Mouse (Mus musculus): ENCODE measurements around the gene Abcb5. TPM values are rescaled to one million over a fixed set of nuclear protein-coding genes. Genes with fewer than 3 reads are reported as not detected.

Gene Abcb5
- not detected for polyA plus RNA-seq (2012; fragmentation: generic; extraction: Trizol)

DNA sequence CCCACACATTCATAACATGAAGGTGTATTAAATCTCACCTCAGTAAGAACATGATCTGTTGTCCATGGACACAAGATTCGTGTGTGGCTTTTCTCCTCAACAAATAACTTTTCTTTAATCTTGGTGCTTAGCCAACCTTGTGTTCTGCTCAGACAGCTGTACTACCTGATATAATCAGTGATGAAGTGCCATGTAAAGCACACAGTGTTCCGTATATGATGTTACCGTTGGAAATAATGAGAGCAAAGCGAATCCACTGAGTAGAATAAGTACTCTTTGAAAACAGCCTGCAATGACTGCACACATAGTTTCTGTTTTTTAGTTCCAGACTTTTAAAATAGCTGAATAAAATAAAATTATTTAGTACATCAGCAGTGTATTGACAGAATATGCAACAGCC lies at the start of gene Abcb5:
Gene Abcb5, minus strand, starts transcription at position 101 of the 400 bp plus-strand sequence.

DNA sequence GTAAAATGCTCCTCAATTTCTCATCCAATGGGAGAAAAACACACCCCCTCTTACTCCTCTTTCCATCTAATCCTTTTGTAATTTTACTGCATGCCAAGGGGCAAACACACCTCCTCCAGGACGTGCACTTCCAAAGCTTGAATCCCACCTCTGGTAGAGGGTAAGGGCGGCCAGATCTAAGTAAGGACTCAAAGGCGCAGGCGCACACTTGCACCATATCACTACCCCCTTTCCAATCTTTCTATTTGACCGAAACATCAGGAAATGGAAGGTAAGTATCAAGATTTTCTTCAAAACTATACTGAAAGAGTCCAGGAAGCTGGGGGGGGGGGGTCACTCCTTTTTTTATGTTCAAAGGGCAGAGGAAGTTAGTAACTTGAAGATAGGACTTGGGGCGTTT lies 120.0 kb downstream of the Abcb5 start, which contains the start of gene Sp8:
Gene Sp8, plus strand, starts transcription at position 109 of the 400 bp plus-strand sequence.

Other genes with a start within 250 kb of the Abcb5 start
- under 1 TPM in 1 of 2 experiments, not detected in 1; 0.01 TPM for gene Sp8, start 120.1 kb downstream of the Abcb5 start, polyA plus RNA-seq (2012; fragmentation: generic; extraction: Trizol)

All from C3H10T1/2 (cell line).